Mouse (Mus musculus) thymus, postnatal 10 days (tissue): ENCODE results near the gene Gm13030.
"Not testable (repeated sequence)": the region's sequence is repeated elsewhere in the genome, so short reads cannot be mapped to it uniquely, and the experiment has no call there.

Source experiments
- DNase-seq, 2 experiments: peaks; one replicate each; pipeline ENCODE4 v3.0.0; 2021; ENCODE audit warnings: low spot score in 2 of 2

Gene Gm13030

DNA sequence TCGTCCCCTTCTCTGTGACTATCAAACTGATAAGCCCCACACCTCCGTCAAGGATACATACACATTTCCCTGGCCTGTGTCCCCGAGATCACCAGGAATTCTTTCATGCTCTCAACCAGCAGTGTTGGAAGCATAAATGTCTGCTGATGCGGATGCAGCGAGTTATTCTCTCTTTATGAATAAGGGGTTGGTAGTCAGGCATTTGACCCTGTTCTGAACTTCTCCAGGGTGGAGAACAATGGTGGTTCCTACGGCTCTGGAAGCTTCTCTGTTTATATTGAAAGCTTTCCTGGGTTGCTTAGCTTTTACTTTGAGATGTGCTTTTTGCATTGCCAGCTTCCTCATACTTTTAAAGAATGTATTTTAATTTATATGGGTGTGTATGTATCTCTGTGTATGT, at the start of gene Gm13030:
Gene Gm13030, minus strand, starts transcription at position 101 of the 400 bp plus-strand sequence.
- no peak for DNase-seq

DNA sequence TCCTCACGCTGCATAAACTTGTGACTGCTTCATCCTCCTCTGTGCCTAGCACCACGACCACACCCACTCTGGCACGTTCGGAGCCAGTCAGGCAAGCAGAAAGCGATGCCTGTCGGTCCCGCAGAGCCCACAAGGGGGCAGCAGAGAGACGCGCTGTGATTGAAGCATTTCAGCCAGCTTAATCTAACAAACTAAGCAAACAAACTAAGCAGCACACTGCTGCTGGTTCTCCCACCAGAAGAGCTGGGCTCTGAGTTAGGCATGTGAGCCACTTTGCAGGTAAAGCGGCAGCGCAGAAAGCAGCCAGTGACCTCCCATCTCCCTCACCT, 48.3 kb upstream of the Gm13030 start:
- peak; percentile 76 to 95 for DNase-seq

DNA sequence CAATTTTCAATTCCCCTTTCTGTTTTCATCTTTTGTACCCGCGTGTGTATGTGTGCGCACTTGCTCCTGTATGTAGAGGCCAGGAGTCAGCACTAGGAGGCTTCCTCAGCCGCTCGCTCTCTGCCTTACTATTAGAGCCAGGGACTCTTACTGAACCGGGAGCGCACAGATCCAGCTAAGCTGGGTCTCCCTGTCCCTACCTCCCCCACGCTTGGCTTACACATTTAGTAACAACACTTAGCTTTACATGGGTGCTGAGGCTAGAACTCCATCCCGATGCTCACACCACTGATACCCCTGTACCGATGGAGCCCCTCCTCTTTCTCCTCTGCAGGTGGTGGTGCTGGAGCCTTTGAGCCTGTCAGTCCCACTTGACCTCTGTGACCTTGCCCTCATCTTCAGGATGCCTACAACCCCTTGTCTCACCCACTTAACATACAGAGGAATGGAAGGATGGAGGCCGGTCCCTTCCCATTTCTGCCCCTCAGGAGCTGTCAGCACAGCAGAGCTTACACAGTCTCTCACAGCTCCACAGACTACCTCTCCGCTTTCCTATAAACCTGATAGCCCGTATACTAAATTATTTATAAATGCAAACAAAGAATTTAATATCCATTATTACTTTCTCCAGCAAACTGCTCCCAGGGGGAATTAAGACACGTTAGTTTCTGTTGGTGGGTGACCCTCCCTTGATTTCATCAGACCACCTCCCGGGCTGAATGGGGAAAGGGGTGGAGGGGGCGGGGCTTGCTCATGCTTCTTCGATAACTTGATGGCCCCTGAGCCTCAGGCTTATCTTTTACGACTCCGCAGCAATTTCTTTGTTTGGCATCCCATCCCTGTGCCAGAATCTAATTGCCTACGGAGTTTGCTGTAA, 47.7 kb upstream of the Gm13030 start:
- no peak for DNase-seq

DNA sequence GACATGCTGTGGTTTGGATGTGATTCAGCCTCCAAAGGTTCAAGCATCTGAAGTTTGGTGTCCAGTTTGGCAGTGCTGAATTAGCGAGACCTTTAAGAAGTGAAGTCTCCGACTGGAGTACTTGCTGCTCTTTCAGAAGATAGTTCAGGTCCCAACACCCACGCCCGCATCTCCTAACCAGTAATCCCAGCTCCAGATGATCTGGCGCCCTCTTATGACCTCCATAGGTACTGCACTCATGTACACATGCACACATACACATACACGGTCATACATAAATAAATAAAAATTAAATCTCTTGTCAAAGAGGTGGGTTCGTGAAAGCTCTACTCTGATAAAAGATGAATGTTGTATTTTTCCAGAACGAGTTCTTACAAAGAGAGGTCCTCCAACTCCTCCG, 43.5 kb upstream of the Gm13030 start:
- no peak for DNase-seq

DNA sequence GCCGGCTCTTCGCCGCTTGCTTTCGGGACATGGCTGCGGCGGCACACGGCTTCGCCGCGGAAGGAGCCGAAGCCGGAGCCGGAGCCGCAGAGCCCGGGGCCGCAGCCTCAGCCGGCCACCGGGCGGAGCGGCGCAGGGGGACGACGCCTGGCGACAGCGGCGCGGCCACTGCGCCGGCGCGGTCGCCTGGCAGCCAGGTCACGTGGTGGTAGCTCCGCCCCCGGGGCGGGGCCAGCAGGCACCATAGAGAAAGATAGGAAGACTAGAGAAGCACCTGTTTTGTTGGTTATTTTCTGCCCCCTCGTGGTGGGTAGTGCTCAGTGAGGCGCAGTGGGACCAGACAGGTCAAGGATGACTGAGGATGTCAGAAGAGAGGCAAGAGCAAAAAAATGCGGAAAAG, 40.0 kb upstream of the Gm13030 start, which contains the start of gene Otud3:
Gene Otud3, minus strand, starts transcription at position 149 of the 400 bp plus-strand sequence.
- peak; percentile 90 to 95 for DNase-seq

DNA sequence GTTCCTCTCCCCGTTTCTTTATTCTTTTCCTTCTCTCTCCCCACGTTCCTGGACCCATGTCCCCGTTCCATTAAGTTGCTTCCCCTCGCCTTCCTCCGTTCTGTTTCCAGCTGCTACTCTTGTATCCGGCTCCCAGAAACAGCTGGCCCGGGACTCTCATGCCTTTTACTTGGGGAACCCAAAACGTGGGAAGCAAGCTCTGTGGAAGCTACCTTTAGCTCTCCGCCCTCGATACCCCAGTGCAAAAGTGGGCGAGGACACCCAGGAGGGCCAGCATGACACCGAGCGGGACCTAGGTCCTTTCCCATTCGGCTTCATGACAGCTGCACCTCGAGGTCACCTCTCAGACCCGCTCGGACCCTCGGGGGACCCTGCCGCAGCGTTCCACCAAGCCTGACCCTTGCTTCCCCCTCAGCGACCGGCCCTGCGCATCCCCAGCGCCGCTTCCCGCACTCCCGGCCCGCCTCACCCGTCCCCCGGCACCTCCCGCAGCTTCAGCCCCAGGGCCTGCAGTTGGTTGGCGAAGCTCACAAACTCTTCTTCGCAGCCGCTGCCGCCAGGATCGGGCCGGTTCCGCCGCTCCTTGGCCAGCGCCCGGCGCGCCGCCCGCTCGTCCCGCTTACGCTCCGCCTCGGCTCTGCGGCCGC, 39.5 kb upstream of the Gm13030 start:
- peak; percentile 23 to 27 for DNase-seq

- DNase-seq: no peak
Observed at GRCm38 (mm10) chr4:138905624-138906337, 32.0 kb upstream of the Gm13030 start.

- DNase-seq: no peak
Observed at GRCm38 (mm10) chr4:138899361-138899760, 25.6 kb upstream of the Gm13030 start.

DNA sequence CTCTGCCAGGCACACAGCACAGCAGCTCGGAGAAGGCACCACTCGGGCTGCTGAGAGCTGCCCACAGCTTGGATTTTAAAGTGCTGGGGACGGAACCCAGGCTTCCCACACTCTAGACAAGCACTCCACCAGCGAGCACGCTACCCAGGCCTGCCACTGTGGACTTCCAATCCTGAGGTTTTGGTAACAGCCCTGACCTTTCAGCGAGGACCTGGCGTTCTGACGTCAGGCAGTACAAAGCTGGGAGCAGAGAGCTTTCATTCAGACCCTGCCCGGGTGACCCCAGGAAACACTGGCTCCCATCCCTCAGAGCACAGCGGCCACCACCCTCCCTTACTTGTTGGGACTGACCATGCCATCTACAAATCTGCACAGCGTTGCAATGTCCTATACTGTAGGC, 20.0 kb upstream of the Gm13030 start:
- not testable (repeated sequence) for DNase-seq

DNA sequence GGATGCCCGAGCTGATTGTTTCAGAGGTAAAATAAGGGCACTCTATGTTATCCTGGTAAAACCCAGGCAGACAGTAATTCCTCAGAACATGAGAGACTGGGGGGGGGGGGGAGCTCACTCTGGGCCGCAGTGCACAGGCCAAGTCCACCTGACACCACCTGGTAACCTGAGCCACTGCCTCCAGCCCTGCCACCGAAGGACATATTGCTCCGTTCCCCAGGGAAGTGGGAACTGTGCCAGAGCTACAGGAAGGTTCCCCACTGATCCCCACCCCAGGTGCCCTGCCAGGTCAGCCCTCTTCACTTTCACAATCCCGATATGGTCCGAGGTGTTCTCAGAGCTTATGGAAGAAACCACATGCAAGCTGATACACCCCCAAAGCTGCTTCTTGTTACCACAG, 18.9 kb upstream of the Gm13030 start:
- no peak for DNase-seq

DNA sequence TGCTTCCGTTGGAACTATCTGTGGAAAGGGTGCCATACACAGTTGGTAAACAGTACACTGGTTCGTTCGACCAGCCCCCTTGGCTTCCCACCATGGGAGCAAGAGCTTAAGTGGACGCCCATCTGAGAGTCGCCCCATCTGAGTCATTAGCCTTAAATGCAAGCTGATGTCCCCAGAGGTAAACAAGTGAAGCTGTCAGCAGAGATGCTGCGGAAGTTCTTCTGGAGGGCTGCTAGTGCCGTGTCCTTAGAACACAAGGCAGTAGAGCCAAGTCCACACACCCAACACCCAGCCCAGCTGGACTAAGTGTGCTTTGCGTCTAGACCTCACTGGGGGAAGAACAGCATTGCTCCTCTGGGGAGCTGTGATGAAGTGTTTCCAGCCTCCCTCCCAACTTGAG, 15.9 kb upstream of the Gm13030 start:
- no peak for DNase-seq

DNA sequence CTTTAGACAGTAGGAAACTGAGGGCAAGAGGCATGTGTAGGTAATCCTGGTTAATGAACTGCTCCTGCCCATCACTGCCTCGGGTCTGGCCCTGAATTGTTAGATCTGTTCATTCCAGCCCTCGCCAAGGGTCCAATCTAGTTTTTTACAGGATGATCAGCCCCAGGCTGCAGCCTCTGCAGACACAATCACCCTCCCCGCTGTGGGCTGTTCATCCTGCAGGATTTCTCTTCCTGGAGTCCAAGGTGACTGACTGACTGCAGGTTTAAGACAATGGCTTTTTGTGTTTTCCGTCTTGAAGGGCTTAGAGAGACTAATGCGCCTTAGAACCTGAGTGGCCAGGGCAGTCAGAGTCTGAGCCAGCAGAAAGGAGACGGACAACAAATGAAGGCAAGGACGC, 15.4 kb upstream of the Gm13030 start:
- no peak for DNase-seq

- peak; percentile 45 to 68 for DNase-seq
Observed at GRCm38 (mm10) chr4:138884261-138884660, 10.5 kb upstream of the Gm13030 start.

- DNase-seq: no peak
Observed at GRCm38 (mm10) chr4:138882179-138882578, 8.4 kb upstream of the Gm13030 start.

GRCm38 (mm10) chr4:138880811-138881584, 7.2 kb upstream of the Gm13030 start:
- no peak for DNase-seq

GRCm38 (mm10) chr4:138879808-138880207, 6.0 kb upstream of the Gm13030 start:
- DNase-seq: no peak

DNA sequence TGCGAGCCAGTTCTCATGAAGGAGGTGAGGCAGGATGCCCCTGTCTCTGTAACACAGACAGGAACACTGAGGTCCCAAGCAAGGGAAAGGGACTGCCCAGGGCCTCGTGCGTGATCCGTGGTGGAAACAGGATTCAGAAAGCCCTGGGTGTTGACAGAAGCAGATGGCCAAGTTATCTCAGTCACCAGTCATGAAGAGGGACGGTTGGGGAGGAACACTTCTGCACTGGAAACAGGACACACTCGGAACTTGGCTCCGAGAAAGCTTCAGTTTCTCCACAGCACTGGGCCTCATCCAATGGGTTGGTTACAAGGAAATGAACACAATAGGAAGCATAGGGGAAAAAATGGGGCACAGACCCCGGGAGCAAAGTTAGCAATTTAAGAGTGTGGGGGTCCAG, 5.0 kb upstream of the Gm13030 start:
- no peak for DNase-seq

DNA sequence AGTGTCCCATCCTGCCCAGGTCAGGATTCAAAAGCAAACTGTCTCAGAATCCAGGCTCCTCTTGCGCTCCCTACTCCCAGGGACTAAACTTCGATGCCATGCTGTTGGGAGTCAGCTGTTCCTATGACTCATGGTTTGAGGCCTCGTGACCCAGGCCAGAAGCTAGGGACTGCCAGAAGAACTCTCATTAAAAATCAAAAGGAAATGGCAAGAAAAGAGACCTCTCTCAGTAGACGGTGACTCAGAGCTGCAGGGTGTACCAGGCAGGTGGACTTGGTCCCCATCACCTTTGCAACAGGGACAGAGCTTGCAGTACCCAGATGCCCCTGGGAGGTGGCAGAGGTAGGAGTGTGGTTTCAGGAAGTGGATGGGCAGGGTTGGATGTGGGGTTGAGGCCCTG, 4.0 kb upstream of the Gm13030 start, which contains the start of gene Pla2g2e:
Gene Pla2g2e, plus strand, starts transcription at position 212 of the 400 bp plus-strand sequence.
- DNase-seq: no peak

DNA sequence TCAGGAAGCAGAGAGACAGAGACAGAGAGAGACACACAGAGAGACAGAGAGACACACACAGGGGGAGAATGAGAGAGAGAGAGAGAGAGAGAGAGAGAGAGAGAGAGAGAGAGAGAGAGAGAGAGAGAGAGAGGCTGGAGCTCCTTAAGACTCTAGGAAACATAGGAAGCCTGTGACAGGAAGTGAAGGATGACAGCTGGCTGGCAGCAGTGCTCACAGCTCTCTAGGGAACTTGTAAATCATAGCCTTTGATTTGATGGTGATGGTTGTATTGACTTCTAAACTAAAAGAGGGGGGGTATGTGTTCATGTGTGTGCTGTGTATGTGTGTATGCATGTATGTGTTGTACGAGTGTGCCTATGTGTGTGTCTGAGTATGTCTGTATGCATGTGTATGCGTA, 2.2 kb upstream of the Gm13030 start:
- no peak for DNase-seq

DNA sequence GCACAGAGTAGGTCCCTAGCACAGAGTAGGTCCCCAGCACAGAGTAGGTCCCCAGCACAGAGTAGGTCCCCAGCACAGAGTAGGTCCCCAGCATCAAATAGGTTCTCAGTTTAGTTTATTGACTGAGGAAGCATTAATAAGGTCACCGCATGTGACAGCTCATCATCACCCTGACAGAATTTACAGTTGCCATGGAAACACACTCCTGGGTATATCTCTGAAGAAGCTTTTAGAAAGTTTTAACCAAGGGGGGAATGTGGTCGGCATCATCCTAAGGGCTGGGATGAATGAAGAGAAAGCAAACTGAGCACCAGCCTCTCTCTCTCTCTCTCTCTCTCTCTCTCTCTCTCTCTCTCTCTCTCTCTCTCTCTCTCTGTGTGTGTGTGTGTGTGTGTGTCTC, 1.5 kb upstream of the Gm13030 start:
- DNase-seq: not testable (repeated sequence)

- no peak for DNase-seq
Observed at GRCm38 (mm10) chr4:138868666-138869065, 5.1 kb downstream of the Gm13030 start.

GRCm38 (mm10) chr4:138866413-138866812, 7.4 kb downstream of the Gm13030 start:
- peak; percentile 16 to 71 for DNase-seq
